Mouse (Mus musculus) heart, adult 2 months (tissue): ENCODE measurements around the gene Slc17a4. TPM values are rescaled to one million over a fixed set of nuclear protein-coding genes. Genes with fewer than 3 reads are reported as not detected.

Experiments
- DNase-seq, 2 experiments: peaks; one replicate each; pipeline ENCODE4 v3.0.0; 2021
- H3K27ac ChIP-seq: fragments of 200-600 bp; 2 replicates; pipeline ENCODE4 v1.8.1; 2022
- H3K27me3 ChIP-seq: fragments of 200-500 bp; 2 replicates; pipeline ENCODE4 v1.6.1; 2012; ENCODE audit warnings: mild to moderate bottlenecking, low read length, inconsistent platforms, mixed read lengths; ENCODE audit not compliant: control insufficient read depth, insufficient read depth
- H3K36me3 ChIP-seq: fragments of 200-500 bp; 2 replicates; pipeline ENCODE4 v1.6.1; 2012; ENCODE audit warnings: low read length, inconsistent platforms; ENCODE audit not compliant: control insufficient read depth, insufficient read depth
- H3K4me1 ChIP-seq: fragments of 200-500 bp; 2 replicates; pipeline ENCODE4 v1.6.1; 2011; ENCODE audit warnings: low read length; ENCODE audit not compliant: control insufficient read depth, insufficient read depth
- H3K4me3 ChIP-seq: fragments of 200-600 bp; 2 replicates; pipeline ENCODE4 v1.8.1; 2022
- H3K79me2 ChIP-seq: fragments of 200-500 bp; replicated peaks from 2 replicates; pipeline ENCODE4 v1.6.1; 2012; ENCODE audit warnings: mild to moderate bottlenecking, inconsistent platforms, low read length, moderate library complexity, mixed read lengths; ENCODE audit not compliant: control insufficient read depth, insufficient read depth
- H3K9ac ChIP-seq: fragments of 200-500 bp; 2 replicates; pipeline ENCODE4 v1.6.1; 2012; ENCODE audit warnings: low read depth, mild to moderate bottlenecking, control low read depth, inconsistent platforms, low read length, mixed read lengths
- CTCF ChIP-seq: fragments of 200-600 bp; IDR thresholded peaks from 2 replicates; pipeline ENCODE4 v1.8.1; 2022; ENCODE audit warnings: antibody characterized with exemption, mild to moderate bottlenecking, moderate library complexity
- EP300 ChIP-seq: fragments of 200-500 bp; IDR thresholded peaks from 2 replicates; pipeline ENCODE4 v1.6.1; 2011; ENCODE audit warnings: low read depth, low read length, control low read depth; ENCODE audit not compliant: insufficient read depth
- POLR2A ChIP-seq: fragments of 200-500 bp; IDR thresholded peaks from 2 replicates; pipeline ENCODE4 v1.6.1; 2011; ENCODE audit warnings: mild to moderate bottlenecking, low read depth, low read length, control low read depth; ENCODE audit not compliant: insufficient read depth
- WGBS: fragments of 180-500 bp; shearing (Covaris S2); methylation state at CpG from one replicate; pipeline ENCODE4 v1.1.7; 2018; 5-methylcytosine and 5-hydroxymethylcytosine counted together
- intact Hi-C: fragments of 180-260 bp; cut with DNase I; formaldehyde crosslinking; loops from one replicate; pipeline ENCODE4 v1.15.1; 2025
- polyA plus RNA-seq: library from polyadenylated mRNA; depleted of rRNA; stranded (reverse); fragments of >200 nt; gene quantifications from 2 replicates; pipeline ENCODE4 v1.2.3, GENCODE M21; 2012
- total RNA-seq, 2 experiments: library from RNA; stranded (reverse); gene quantifications; 2 replicates each; pipeline ENCODE4 v1.2.3; 2021

Gene Slc17a4
- total and polyA plus RNA-seq, 3 experiments = not detected

- H3K27me3 ChIP-seq = no peaks in the 10 kb centered on the region
- 83% methylated on average over 8 of the region's 8 CpGs for WGBS
- H3K4me1 ChIP-seq = peaks cover 1% of the 10 kb centered on the region; the same call in 1 of the 2 replicates
Observed at GRCm38 (mm10) chr13:23868790-23869533, 45.8 kb downstream of the Slc17a4 start.

DNA sequence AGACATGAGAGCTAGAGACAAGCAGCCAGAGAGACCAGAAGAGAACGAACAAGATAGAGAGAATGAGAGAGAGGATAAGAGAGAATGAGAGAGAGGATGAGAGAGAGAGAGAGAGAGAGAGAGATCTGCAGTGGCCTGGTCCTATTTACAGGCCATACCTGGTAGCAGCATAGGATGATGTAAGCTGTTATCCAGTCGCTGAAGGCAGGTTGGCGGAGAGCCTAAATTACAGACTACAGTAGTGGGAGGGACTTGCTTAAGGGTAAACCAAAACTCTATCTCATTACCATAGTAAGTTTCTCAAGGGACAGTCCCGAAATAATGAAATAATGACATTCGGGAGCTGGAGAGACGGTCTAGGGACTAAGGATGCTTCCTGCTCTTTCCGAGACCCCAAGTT, 47.4 kb downstream of the Slc17a4 start, which contains the start of gene Slc17a1:
Gene Slc17a1 (plus strand): TSS at position 346 of the 400 bp plus-strand sequence.
- Histone ChIP-seq H3K36me3 (no peaks in the 10 kb centered on the region), H3K9ac (no peak within 1 kb of the TSS), H3K27me3 (no peaks in the 10 kb centered on the region), H3K4me1 (peaks cover 1% of the 10 kb centered on the region; the same call in 1 of the 2 replicates), H3K4me3 (no peak within 1 kb of the TSS), H3K79me2 (no peaks in the 10 kb centered on the region), H3K27ac (no peak within 1 kb of the TSS)
- WGBS = 70% methylated on average over 7 of the region's 7 CpGs
- intact Hi-C loops = no loop called here
- no peak for DNase-seq
- TF ChIP-seq EP300 = no peak
- no peak for TF ChIP-seq POLR2A
- no peak for TF ChIP-seq CTCF

More at GRCm38 (mm10) chr13:23868790-23869533, 45.8 kb downstream of the Slc17a4 start:
- intact Hi-C loops = no loop called here
- H3K9ac ChIP-seq = no peak overlapping the region
- DNase-seq = no peak
- no peak overlapping the region for H3K4me3 ChIP-seq
- H3K27ac ChIP-seq = no peak overlapping the region
- TF ChIP-seq POLR2A (no peak), CTCF (no peak), EP300 (no peak)
- no peaks in the 10 kb centered on the region for H3K36me3 ChIP-seq
- H3K79me2 ChIP-seq = no peaks in the 10 kb centered on the region

GRCm38 (mm10) chr13:23867000-23867399, 47.8 kb downstream of the Slc17a4 start:
- intact Hi-C loops = no loop called here
- no peak overlapping the region for H3K9ac ChIP-seq

GRCm38 (mm10) chr13:23866086-23866710, 48.6 kb downstream of the Slc17a4 start:
- H3K79me2 ChIP-seq = no peaks in the 10 kb centered on the region
- H3K36me3 ChIP-seq = no peaks in the 10 kb centered on the region
- H3K27ac ChIP-seq = no peak overlapping the region
- no peak overlapping the region for H3K9ac ChIP-seq
- peaks cover 1% of the 10 kb centered on the region; the same call in 1 of the 2 replicates for H3K4me1 ChIP-seq
- H3K4me3 ChIP-seq = no peak overlapping the region
- 48% methylated on average over 9 of the region's 9 CpGs for WGBS
- H3K27me3 ChIP-seq = no peaks in the 10 kb centered on the region
- no peak for DNase-seq
- TF ChIP-seq POLR2A (no peak), CTCF (no peak), EP300 (no peak)
- intact Hi-C loops = no loop called here

More at GRCm38 (mm10) chr13:23867000-23867399, 47.8 kb downstream of the Slc17a4 start:
- Histone ChIP-seq H3K79me2 (no peaks in the 10 kb centered on the region), H3K4me3 (no peak overlapping the region), H3K27ac (no peak overlapping the region), H3K36me3 (no peaks in the 10 kb centered on the region), H3K27me3 (no peaks in the 10 kb centered on the region), H3K4me1 (peaks cover 1% of the 10 kb centered on the region; the same call in 1 of the 2 replicates)
- WGBS = 73% methylated on average over 6 of the region's 6 CpGs
- TF ChIP-seq POLR2A = no peak
- TF ChIP-seq EP300 = no peak
- TF ChIP-seq CTCF = no peak
- DNase-seq = no peak

- H3K27ac ChIP-seq = no peak overlapping the region
- DNase-seq = no peak
- H3K79me2 ChIP-seq = no peaks in the 10 kb centered on the region
- H3K36me3 ChIP-seq = no peaks in the 10 kb centered on the region
- no peak overlapping the region for H3K9ac ChIP-seq
- intact Hi-C loops = no loop called here
- 52% methylated on average over 9 of the region's 9 CpGs for WGBS
- TF ChIP-seq EP300 (no peak), POLR2A (no peak), CTCF (no peak)
- H3K4me1 ChIP-seq = peaks cover 1% of the 10 kb centered on the region; the same call in 1 of the 2 replicates
- no peaks in the 10 kb centered on the region for H3K27me3 ChIP-seq
- no peak overlapping the region for H3K4me3 ChIP-seq
Observed at GRCm38 (mm10) chr13:23864711-23865110, 50.1 kb downstream of the Slc17a4 start.

- no peak overlapping the region for H3K9ac ChIP-seq
- TF ChIP-seq POLR2A (no peak), CTCF (no peak), EP300 (no peak)
- intact Hi-C loops = no loop called here
- no peaks in the 10 kb centered on the region for H3K79me2 ChIP-seq
- DNase-seq = no peak
- H3K27me3 ChIP-seq = no peaks in the 10 kb centered on the region
- no peak overlapping the region for H3K27ac ChIP-seq
- H3K4me3 ChIP-seq = no peak overlapping the region
- H3K36me3 ChIP-seq = no peaks in the 10 kb centered on the region
- peaks cover 1% of the 10 kb centered on the region; the same call in 1 of the 2 replicates for H3K4me1 ChIP-seq
Observed at GRCm38 (mm10) chr13:23861815-23862214, 53.0 kb downstream of the Slc17a4 start.
